Mouse (Mus musculus) bone marrow, adult 2 months (tissue): Measurements from ENCODE around the gene Slc51b.

Experiments
- CTCF ChIP-seq: fragments of 200-500 bp; IDR thresholded peaks from 2 replicates; pipeline ENCODE4 v1.5.1; 2011; ENCODE audit warnings: low read length, control low read depth; ENCODE audit not compliant: control insufficient read depth, insufficient read depth
- POLR2A ChIP-seq: fragments of 200-500 bp; IDR thresholded peaks from 2 replicates; pipeline ENCODE4 v1.6.1; 2011; ENCODE audit warnings: low read depth, mild to moderate bottlenecking, control low read depth, low read length, borderline replicate concordance; ENCODE audit not compliant: control insufficient read depth

GRCm38 (mm10) chr9:65430921-65431320 is 8.2 kb upstream of the Slc51b start:
- TF ChIP-seq POLR2A (no peak), CTCF (no peak)
